Mouse (Mus musculus) MEL (cell line): Measurements from ENCODE around the gene Gm20388. TPM values are rescaled to one million over a fixed set of nuclear protein-coding genes. Genes with fewer than 3 reads are reported as not detected.

Source experiments
- DNase-seq: peaks from one replicate; pipeline ENCODE4 v3.0.0; 2011; ENCODE audit warnings: low read depth, low spot score
- H3K27ac ChIP-seq: 2 replicates; pipeline ENCODE4 v1.5.1; 2012; ENCODE audit warnings: low read depth, mild to moderate bottlenecking, control low read depth, low read length, moderate library complexity; ENCODE audit not compliant: control insufficient read depth
- H3K27me3 ChIP-seq, 2 experiments: fragments of 150-350 bp in 1 of 2; sonication (generic) in 1 of 2; 2 replicates each; pipeline ENCODE4 v1.6.1; 2012; ENCODE audit warnings: low read length in 2 of 2, mild to moderate bottlenecking in 2 of 2, improper control_type of control experiment in 1 of 2, moderate library complexity in 1 of 2; ENCODE audit not compliant: insufficient read depth in 2 of 2, control insufficient read depth in 1 of 2
- H3K36me3 ChIP-seq, 2 experiments: 2 replicates each; pipeline ENCODE4 v1.6.1; 2012 to 2014; ENCODE audit warnings: low read length in 2 of 2, improper control_type of control experiment in 1 of 2, inconsistent platforms in 1 of 2, mild to moderate bottlenecking in 1 of 2; ENCODE audit not compliant: insufficient read depth in 2 of 2, control insufficient read depth in 1 of 2
- H3K4me1 ChIP-seq, 2 experiments: fragments of 150-350 bp in 1 of 2; sonication (generic) in 1 of 2; 2 replicates each; pipeline ENCODE4 v1.6.1; 2012; ENCODE audit warnings: low read length in 2 of 2, improper control_type of control experiment in 1 of 2, mild to moderate bottlenecking in 1 of 2; ENCODE audit not compliant: insufficient read depth in 2 of 2, control insufficient read depth in 1 of 2
- H3K4me3 ChIP-seq, 2 experiments: fragments of 150-350 bp in 1 of 2; sonication (generic) in 1 of 2; 2 replicates each; pipeline ENCODE4 v1.5.1; 2012; ENCODE audit warnings: low read depth in 2 of 2, low read length in 2 of 2, mild to moderate bottlenecking in 2 of 2, moderate library complexity in 2 of 2, control low read depth in 1 of 2, improper control_type of control experiment in 1 of 2; ENCODE audit not compliant: control insufficient read depth in 1 of 2, insufficient read depth in 1 of 2
- H3K79me2 ChIP-seq: 2 replicates; pipeline ENCODE4 v1.6.1; 2012; ENCODE audit warnings: mild to moderate bottlenecking, low read length, moderate library complexity; ENCODE audit not compliant: control insufficient read depth, poor library complexity, insufficient read depth
- H3K9ac ChIP-seq: 2 replicates; pipeline ENCODE4 v1.6.1; 2012; ENCODE audit warnings: low read depth, mild to moderate bottlenecking, control low read depth, low read length, moderate library complexity; ENCODE audit not compliant: control insufficient read depth, poor library complexity, severe bottlenecking
- H3K9me3 ChIP-seq: fragments of 150-350 bp; sonication (generic); replicated peaks from 2 replicates; pipeline ENCODE4 v1.6.1; 2012; ENCODE audit warnings: mild to moderate bottlenecking, low read length, improper control_type of control experiment, moderate library complexity; ENCODE audit not compliant: insufficient read depth
- BHLHE40 ChIP-seq: IDR thresholded peaks from 2 replicates; pipeline ENCODE4 v1.6.1; 2012; ENCODE audit warnings: low read depth, mild to moderate bottlenecking, inconsistent platforms, low read length, improper control_type of control experiment, borderline replicate concordance
- E2F4 ChIP-seq: IDR thresholded peaks from 2 replicates; pipeline ENCODE4 v1.6.1; 2011; ENCODE audit warnings: low read depth, low read length, improper control_type of control experiment, borderline replicate concordance
- GABPA ChIP-seq: IDR thresholded peaks from 2 replicates; pipeline ENCODE4 v1.6.1; 2012; ENCODE audit warnings: low read depth, mild to moderate bottlenecking, inconsistent platforms, low read length, improper control_type of control experiment, moderate library complexity
- HCFC1 ChIP-seq: IDR thresholded peaks from 2 replicates; pipeline ENCODE4 v1.6.1; 2012; ENCODE audit warnings: low read depth, mild to moderate bottlenecking, inconsistent platforms, low read length, improper control_type of control experiment, moderate library complexity
- JUND ChIP-seq: IDR thresholded peaks from 2 replicates; pipeline ENCODE4 v1.6.1; 2011; ENCODE audit warnings: low read depth, mild to moderate bottlenecking, improper control_type of control experiment, low read length
- MXI1 ChIP-seq: IDR thresholded peaks from 2 replicates; pipeline ENCODE4 v1.6.1; 2011; ENCODE audit warnings: mild to moderate bottlenecking, low read depth, low read length, improper control_type of control experiment
- MYC ChIP-seq: IDR thresholded peaks from 2 replicates; pipeline ENCODE4 v1.6.1; 2011; ENCODE audit warnings: low read depth, mild to moderate bottlenecking, low read length, improper control_type of control experiment, moderate library complexity
- NELFE ChIP-seq: IDR thresholded peaks from 2 replicates; pipeline ENCODE4 v1.6.1; 2011; ENCODE audit warnings: low read depth, low read length, improper control_type of control experiment
- NRF1 ChIP-seq: IDR thresholded peaks from 2 replicates; pipeline ENCODE4 v1.6.1; 2014; ENCODE audit warnings: low read depth, mild to moderate bottlenecking, inconsistent platforms, low read length, improper control_type of control experiment, moderate library complexity; ENCODE audit not compliant: poor library complexity, insufficient read depth, severe bottlenecking
- POLR2A ChIP-seq, 2 experiments: IDR thresholded peaks; 2 replicates each; pipeline ENCODE4 v1.6.1; 2011 to 2012; ENCODE audit warnings: low read length in 2 of 2, mild to moderate bottlenecking in 2 of 2, control low read depth in 1 of 2, improper control_type of control experiment in 1 of 2, low read depth in 1 of 2, moderate library complexity in 1 of 2; ENCODE audit not compliant: control insufficient read depth in 1 of 2, insufficient read depth in 1 of 2, poor library complexity in 1 of 2
- POLR2AphosphoS2 ChIP-seq: IDR thresholded peaks from 2 replicates; pipeline ENCODE4 v1.6.1; 2011; ENCODE audit warnings: low read length, improper control_type of control experiment
- POLR2AphosphoS5 ChIP-seq: IDR thresholded peaks from 2 replicates; pipeline ENCODE4 v1.6.1; 2012; ENCODE audit warnings: low read depth, borderline replicate concordance, mild to moderate bottlenecking, inconsistent platforms, low read length, moderate library complexity, mixed read lengths
- RCOR1 ChIP-seq: IDR thresholded peaks from 2 replicates; pipeline ENCODE4 v1.6.1; 2012; ENCODE audit warnings: low read depth, mild to moderate bottlenecking, inconsistent platforms, low read length, improper control_type of control experiment
- SIN3A ChIP-seq: IDR thresholded peaks from 2 replicates; pipeline ENCODE4 v1.6.1; 2012; ENCODE audit warnings: low read length, improper control_type of control experiment, inconsistent platforms
- TBP ChIP-seq: IDR thresholded peaks from 2 replicates; pipeline ENCODE4 v1.8.0; 2011; ENCODE audit warnings: low read depth, low read length, improper control_type of control experiment
- UBTF ChIP-seq: IDR thresholded peaks from 2 replicates; pipeline ENCODE4 v1.6.1; 2012; ENCODE audit warnings: low read depth, mild to moderate bottlenecking, inconsistent platforms, low read length, improper control_type of control experiment, moderate library complexity, borderline replicate concordance; ENCODE audit not compliant: insufficient read depth
- USF1 ChIP-seq: IDR thresholded peaks from 2 replicates; pipeline ENCODE4 v1.6.1; 2014; ENCODE audit warnings: low read depth, mild to moderate bottlenecking, inconsistent platforms, low read length, improper control_type of control experiment, moderate library complexity
- USF2 ChIP-seq, 2 experiments: IDR thresholded peaks; 2 replicates each; pipeline ENCODE4 v1.6.1; 2011 to 2012; ENCODE audit warnings: improper control_type of control experiment in 2 of 2, low read length in 2 of 2, borderline replicate concordance in 1 of 2, inconsistent platforms in 1 of 2, low read depth in 1 of 2, mild to moderate bottlenecking in 1 of 2; ENCODE audit not compliant: insufficient read depth in 1 of 2
- ZMIZ1 ChIP-seq: IDR thresholded peaks from 2 replicates; pipeline ENCODE4 v1.6.1; 2012; ENCODE audit warnings: low read depth, mild to moderate bottlenecking, inconsistent platforms, low read length, improper control_type of control experiment, moderate library complexity
- ZNF384 ChIP-seq: IDR thresholded peaks from 2 replicates; pipeline ENCODE4 v1.6.1; 2012; ENCODE audit warnings: low read depth, mild to moderate bottlenecking, inconsistent platforms, low read length, improper control_type of control experiment
- polyA plus RNA-seq, 2 experiments: library from polyadenylated mRNA; stranded (reverse) in 1 of 2; unstranded in 1 of 2; fragments of >175 nt in 1 of 2; fragments of >200 nt in 1 of 2; gene quantifications; 2 replicates each; pipeline versions ENCODE4 v1.2.1 to v1.2.4; 2012; ENCODE audit warnings: low replicate concordance in 2 of 2, low read depth in 1 of 2; ENCODE audit not compliant: insufficient read length in 2 of 2, insufficient read depth in 1 of 2, missing spikeins in 1 of 2
- total RNA-seq: library from RNA; depleted of rRNA; stranded (reverse); fragments of 300-350 nt; gene quantifications from 2 replicates; pipeline ENCODE4 v1.2.3, GENCODE M21; 2012

The Gm20388 gene
- total and polyA plus RNA-seq, 3 experiments = 11.1 to 17.8 TPM; not detected in 1

- Histone ChIP-seq H3K27ac (no peak overlapping the region), H3K4me1 (peaks cover 0 to 17% of the 10 kb centered on the region in 2 experiments; a peak in 2 of 4 replicates), H3K36me3 (peaks cover 0 to 7% of the 10 kb centered on the region in 2 experiments; a peak in 2 of 4 replicates), H3K9ac (peak overlapping the region; percentile 69; the same call in 1 of the 2 replicates), H3K79me2 (peaks cover 35% of the 10 kb centered on the region), H3K4me3 (no peak overlapping the region), H3K9me3 (no peaks in the 10 kb centered on the region), H3K27me3 (no peaks in the 10 kb centered on the region)
- TF ChIP-seq USF2 (IDR thresholded peaks at IDR 0.05; ENCODE audit: borderline replicate concordance in 1 of 2, insufficient read depth in 1 of 2, low read depth in 1 of 2, low read length in 2 of 2) (no peak), UBTF (no peak), MYC (no peak)
- DNase-seq = no peak
Measured at GRCm38 (mm10) chr8:122280156-122280555, 2369.5 kb downstream of the Gm20388 start.

GRCm38 (mm10) chr8:122280588-122281316, 2370.1 kb downstream of the Gm20388 start:
- Histone ChIP-seq H3K4me3 (peak overlapping the region; percentile 59 to 72), H3K36me3 (peaks cover 0 to 10% of the 10 kb centered on the region in 2 experiments; a peak in 2 of 4 replicates), H3K27ac (peak overlapping the region; percentile 44; the same call in 1 of the 2 replicates), H3K79me2 (peaks cover 41% of the 10 kb centered on the region), H3K4me1 (peaks cover 0 to 19% of the 10 kb centered on the region in 2 experiments; a peak in 2 of 4 replicates), H3K27me3 (no peaks in the 10 kb centered on the region), H3K9ac (peak overlapping the region; percentile 69), H3K9me3 (no peaks in the 10 kb centered on the region)
- peak; percentile 28 for DNase-seq
- no peak for TF ChIP-seq POLR2AphosphoS5
- TF ChIP-seq SIN3A = peak; percentile 17; the same call in 1 of the 2 replicates
- TF ChIP-seq, all 39 proteins: peak for 1

- peaks cover 4 to 23% of the 10 kb centered on the region in 2 experiments; a peak in 3 of 4 replicates for H3K4me1 ChIP-seq
- H3K36me3 ChIP-seq = peaks cover 0 to 18% of the 10 kb centered on the region in 2 experiments; a peak in 2 of 4 replicates
- DNase-seq = peak; percentile 97
- peaks cover 48% of the 10 kb centered on the region for H3K79me2 ChIP-seq
- H3K4me3 ChIP-seq = peak overlapping the region; percentile 59 to 72
- H3K27me3 ChIP-seq = no peaks in the 10 kb centered on the region
- H3K27ac ChIP-seq = peak overlapping the region; percentile 44; the same call in 1 of the 2 replicates
- peak overlapping the region; percentile 69 for H3K9ac ChIP-seq
- no peaks in the 10 kb centered on the region for H3K9me3 ChIP-seq
- TF ChIP-seq POLR2A (IDR thresholded peaks at IDR 0.05; ENCODE audit: control insufficient read depth in 1 of 2, insufficient read depth in 1 of 2, low read depth in 1 of 2, low read length in 2 of 2, poor library complexity in 1 of 2) = no peak; a peak in 1 of 4 replicates
- 0 out of 2 replicates have a peak, but pooled peaks have one; percentile 26 for TF ChIP-seq NRF1
- no peak for TF ChIP-seq JUND
- no peak for TF ChIP-seq UBTF
- TF ChIP-seq NELFE = peak; percentile 9; the same call in 1 of the 2 replicates
- no peak for TF ChIP-seq BHLHE40
- TF ChIP-seq SIN3A = peak; percentile 36; the same call in 1 of the 2 replicates
- TF ChIP-seq ZMIZ1 = 0 out of 2 replicates have a peak, but pooled peaks have one; percentile 37
- TF ChIP-seq USF1 = no peak
- TF ChIP-seq ZNF384 = no peak
- 0 out of 2 replicates have a peak, but pooled peaks have one; percentile 50 for TF ChIP-seq MXI1
- no peak for TF ChIP-seq POLR2AphosphoS2
- no peak for TF ChIP-seq POLR2AphosphoS5
- TF ChIP-seq GABPA = no peak
- 0 out of 2 replicates have a peak, but pooled peaks have one; percentile 49 for TF ChIP-seq TBP
- no peak for TF ChIP-seq E2F4
- TF ChIP-seq RCOR1 = no peak
- 0 out of 2 replicates have a peak, but pooled peaks have one; percentile 31 for TF ChIP-seq HCFC1
Measured at GRCm38 (mm10) chr8:122281317-122282034, 2370.8 kb downstream of the Gm20388 start.
